Mouse (Mus musculus) small intestine, adult 2 months (tissue): Measurements from ENCODE around the gene Idi2.
"Not testable (repeated sequence)": the region's sequence is repeated elsewhere in the genome, so short reads cannot be mapped to it uniquely, and the experiment has no call there.

Experiments used
- CTCF ChIP-seq: fragments of 200-500 bp; IDR thresholded peaks from 2 replicates; pipeline ENCODE4 v1.5.1; 2012; ENCODE audit warnings: low read depth, mild to moderate bottlenecking, control low read depth, inconsistent platforms, low read length, moderate library complexity, mixed read lengths; ENCODE audit not compliant: insufficient replicate concordance, insufficient read length; ENCODE audit errors: extremely low read depth
- POLR2A ChIP-seq: fragments of 200-500 bp; IDR thresholded peaks from 2 replicates; pipeline ENCODE4 v1.6.1; 2012; ENCODE audit warnings: low read depth, mild to moderate bottlenecking, control low read depth, inconsistent platforms, low read length, moderate library complexity

- not testable (repeated sequence) for TF ChIP-seq CTCF, POLR2A
Measured at GRCm38 (mm10) chr13:8948131-8948530, 4.5 kb upstream of the Idi2 start, which contains the start of gene Gm9745.
